Mouse (Mus musculus): ENCODE data around the gene Cd44. TPM values are rescaled to one million over a fixed set of nuclear protein-coding genes. Genes with fewer than 3 reads are reported as not detected.

Gene Cd44
- 10 to 100 TPM; 19.8 to 22.7 TPM for total RNA-seq (2021)

- peak; percentile 71 to 73 for DNase-seq
Measured at GRCm38 (mm10) chr2:102900875-102901827, at the start of gene Cd44. Gene Cd44 (minus strand): TSS chr2:102901665.

GRCm38 (mm10) chr2:102948481-102948857, 47.0 kb upstream of the Cd44 start:
- intact Hi-C loops (cut with DNase I) = no loop called here
- DNase-seq = no peak

More at GRCm38 (mm10) chr2:102900875-102901827, at the start of gene Cd44:
- intact Hi-C loops (cut with DNase I) = loop anchor here (2.0 kb wide), 1 partner anchor 34 kb away; no protein-coding TSS in a partner anchor

GRCm38 (mm10) chr2:102947846-102948480, 46.5 kb upstream of the Cd44 start:
- DNase-seq = no peak
- intact Hi-C loops (cut with DNase I) = no loop called here

- DNase-seq = no peak
- intact Hi-C loops (cut with DNase I) = no loop called here
Measured at GRCm38 (mm10) chr2:102945111-102945510, 43.6 kb upstream of the Cd44 start.

- intact Hi-C loops (cut with DNase I) = no loop called here
- no peak for DNase-seq
Measured at GRCm38 (mm10) chr2:102944415-102945012, 43.0 kb upstream of the Cd44 start.

- intact Hi-C loops (cut with DNase I) = no loop called here
Measured at GRCm38 (mm10) chr2:102943983-102944382, 42.5 kb upstream of the Cd44 start.

GRCm38 (mm10) chr2:102942782-102943080, 41.3 kb upstream of the Cd44 start:
- no peak for DNase-seq
- intact Hi-C loops (cut with DNase I) = no loop called here

More at GRCm38 (mm10) chr2:102943983-102944382, 42.5 kb upstream of the Cd44 start:
- peak; percentile 29 to 52 for DNase-seq

GRCm38 (mm10) chr2:102941937-102942781, 40.7 kb upstream of the Cd44 start:
- intact Hi-C loops (cut with DNase I) = no loop called here
- peak; percentile 23 to 25 for DNase-seq

GRCm38 (mm10) chr2:102940813-102941361, 39.4 kb upstream of the Cd44 start:
- no peak for DNase-seq
- intact Hi-C loops (cut with DNase I) = no loop called here

- DNase-seq = no peak
Measured at GRCm38 (mm10) chr2:102940158-102940557, 38.7 kb upstream of the Cd44 start.

GRCm38 (mm10) chr2:102936886-102937285, 35.4 kb upstream of the Cd44 start:
- intact Hi-C loops (cut with DNase I) = no loop called here
- peak; percentile 56 to 58 for DNase-seq

More at GRCm38 (mm10) chr2:102940158-102940557, 38.7 kb upstream of the Cd44 start:
- intact Hi-C loops (cut with DNase I) = no loop called here

- intact Hi-C loops (cut with DNase I) = no loop called here
- DNase-seq = no peak
Measured at GRCm38 (mm10) chr2:102934834-102935233, 33.4 kb upstream of the Cd44 start.

GRCm38 (mm10) chr2:102933787-102934186, 32.3 kb upstream of the Cd44 start:
- intact Hi-C loops (cut with DNase I) = no loop called here
- no peak for DNase-seq

- DNase-seq = no peak
- intact Hi-C loops (cut with DNase I) = no loop called here
Measured at GRCm38 (mm10) chr2:102933142-102933541, 31.7 kb upstream of the Cd44 start.

- intact Hi-C loops (cut with DNase I) = no loop called here
Measured at GRCm38 (mm10) chr2:102932667-102933066, 31.2 kb upstream of the Cd44 start.

GRCm38 (mm10) chr2:102928211-102928610, 26.7 kb upstream of the Cd44 start:
- no peak for DNase-seq
- intact Hi-C loops (cut with DNase I) = no loop called here

More at GRCm38 (mm10) chr2:102932667-102933066, 31.2 kb upstream of the Cd44 start:
- no peak for DNase-seq

- DNase-seq = no peak
- intact Hi-C loops (cut with DNase I) = no loop called here
Measured at GRCm38 (mm10) chr2:102924480-102924879, 23.0 kb upstream of the Cd44 start.

GRCm38 (mm10) chr2:102923682-102924081, 22.2 kb upstream of the Cd44 start:
- intact Hi-C loops (cut with DNase I) = no loop called here
- no peak for DNase-seq

GRCm38 (mm10) chr2:102922066-102922465, 20.6 kb upstream of the Cd44 start:
- intact Hi-C loops (cut with DNase I) = no loop called here
- no peak for DNase-seq

- intact Hi-C loops (cut with DNase I) = no loop called here
- DNase-seq = no peak
Measured at GRCm38 (mm10) chr2:102918301-102918700, 16.8 kb upstream of the Cd44 start.

Measured in heart, postnatal 10 days (tissue).